Mouse (Mus musculus) cortical plate, adult 2 months (tissue): ENCODE measurements around the gene Psmb3.

Experiments used
- CTCF ChIP-seq: fragments of 200-500 bp; IDR thresholded peaks from 2 replicates; pipeline ENCODE4 v1.5.1; 2011; ENCODE audit warnings: mild to moderate bottlenecking, control low read depth, low read length; ENCODE audit not compliant: insufficient read depth; ENCODE audit errors: extremely low read depth
- POLR2A ChIP-seq: fragments of 200-500 bp; IDR thresholded peaks from 2 replicates; pipeline ENCODE4 v1.6.1; 2011; ENCODE audit warnings: mild to moderate bottlenecking, low read length, control low read depth; ENCODE audit not compliant: insufficient read depth; ENCODE audit errors: extremely low read depth

GRCm38 (mm10) chr11:97723709-97724108 is 20.5 kb downstream of the Psmb3 start:
- TF ChIP-seq POLR2A (no peak), CTCF (no peak)
